Mouse (Mus musculus) heart, embryonic 13.5 days (tissue): ENCODE measurements around the gene Maip1. TPM values are rescaled to one million over a fixed set of nuclear protein-coding genes. Genes with fewer than 3 reads are reported as not detected.

Experiments used
- polyA plus RNA-seq: library from polyadenylated mRNA; unstranded; fragments of >200 nt; fragmentation: Nextera tagmentation; extraction: Ambion mirVana; gene quantifications from 2 replicates; pipeline ENCODE4 v1.2.1, GENCODE M21; 2015

The Maip1 gene
- polyA plus RNA-seq, 1 experiment from 2014 or later = 14.8 TPM

Other genes with a start within 250 kb of the Maip1 start
- gene 1700066M21Rik, start 28.7 kb upstream of the Maip1 start, polyA plus RNA-seq = 8.4 and 8.6 TPM in 2 replicates
- gene Tyw5, start 773 bp downstream of the Maip1 start, polyA plus RNA-seq = 20.1 and 21.0 TPM in 2 replicates